ENCODE assay signal across 28 mouse cellular contexts in the genomic region with DNA sequence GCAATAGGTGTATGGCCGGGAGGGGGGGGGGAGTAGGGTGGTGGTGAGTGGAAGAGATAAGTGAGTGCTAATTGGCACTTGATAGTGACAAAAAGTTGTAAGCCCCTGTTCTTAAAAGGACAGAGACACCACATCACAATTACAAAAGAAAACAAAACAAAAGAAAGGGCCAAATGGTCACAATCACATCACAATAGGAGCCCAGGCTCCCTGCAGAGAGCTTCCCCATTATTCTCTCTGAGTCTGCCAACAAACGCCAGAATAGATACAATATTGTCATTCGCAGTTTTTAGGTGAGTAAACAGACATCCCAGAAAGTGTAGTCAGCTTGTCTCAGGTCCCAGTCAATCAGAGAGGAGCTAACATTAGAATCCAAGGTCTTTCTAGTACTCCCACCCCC.
DNase-seq lines count a peak whose midpoint lies in the region; ATAC-seq and TF ChIP-seq lines count a peak whose summit lies in the region.
"Had no signal": no experiment of that assay in that cellular context is flagged by ENCODE, and none has a peak within 500 bp of the region (broad histone marks: within the 10 kb centered on the region; RNA-seq: fewer than 3 reads in every experiment).

No protein-coding gene starts in this region.

- H3K9ac ChIP-seq in intestine, postnatal 0 days (ENCODE audit: low read depth, low read length): no peak overlapping the region
- H3K9ac ChIP-seq: embryonic facial prominence, embryonic 12.5 days; forebrain, embryonic 12.5 days; heart, embryonic 15.5 days; hindbrain, embryonic 14.5 days; intestine, embryonic 15.5 days; limb, embryonic 13.5 days; liver, embryonic 12.5 days had no signal

- no peaks in the 10 kb centered on the region for H3K9me3 ChIP-seq in intestine, postnatal 0 days (ENCODE audit: control insufficient read depth)
- H3K9me3 ChIP-seq: embryonic facial prominence, embryonic 12.5 days; forebrain, embryonic 12.5 days; heart, embryonic 15.5 days; intestine, embryonic 15.5 days; limb, embryonic 13.5 days; liver, embryonic 12.5 days; midbrain, embryonic 10.5 days had no signal

- 15% methylated on average over 3 of the region's 3 CpGs for WGBS in intestine, postnatal 0 days

- DNase-seq in cerebellum, postnatal 4 days (ENCODE audit: low spot score in 2 of 2): no peak
- peak; percentile 85 for DNase-seq in brain, adult 2 months (ENCODE audit: low read depth, low spot score)
- peak; percentile 80 for DNase-seq in cerebellum, adult 9-10 months
- no peak for DNase-seq in testis, postnatal 10 days (ENCODE audit: low spot score)
- DNase-seq in right cerebral cortex, postnatal 4 days: no peak
- DNase-seq: adrenal gland, adult 8-10 months; gastrocnemius, postnatal 25 days; heart, adult 2 months; heart, postnatal 36 days; kidney, postnatal 4 days; layer of hippocampus, adult 9-11 months; lung, adult 18-20 months; lung, postnatal 10 days; right cerebral cortex, postnatal 14 days; spleen, adult 18-20 months; thymus, postnatal 14 days had no signal

- no peak for TF ChIP-seq CTCF in intestine, postnatal 0 days (IDR thresholded peaks at IDR 0.05; ENCODE audit: low read depth)

- no peaks in the 10 kb centered on the region for H3K36me3 ChIP-seq in intestine, postnatal 0 days (ENCODE audit: control insufficient read depth, insufficient read depth)
- H3K36me3 ChIP-seq: embryonic facial prominence, embryonic 12.5 days; forebrain, embryonic 12.5 days; heart, embryonic 15.5 days; intestine, embryonic 15.5 days; limb, embryonic 13.5 days; liver, embryonic 12.5 days; midbrain, embryonic 10.5 days had no signal

- no peak overlapping the region for H3K4me2 ChIP-seq in intestine, postnatal 0 days (replicated peaks; ENCODE audit: low read depth)
- H3K4me2 ChIP-seq: embryonic facial prominence, embryonic 12.5 days; forebrain, embryonic 12.5 days; heart, embryonic 15.5 days; hindbrain, embryonic 14.5 days; intestine, embryonic 15.5 days; limb, embryonic 13.5 days; liver, embryonic 12.5 days had no signal

- no peaks in the 10 kb centered on the region for H3K27me3 ChIP-seq in intestine, postnatal 0 days (replicated peaks; ENCODE audit: control insufficient read depth, insufficient read depth, low read length)
- H3K27me3 ChIP-seq: embryonic facial prominence, embryonic 12.5 days; heart, embryonic 15.5 days; intestine, embryonic 15.5 days; limb, embryonic 13.5 days; liver, embryonic 12.5 days had no signal

- H3K4me1 ChIP-seq in intestine, postnatal 0 days (replicated peaks; ENCODE audit: control insufficient read depth, insufficient read depth, low read length): no peaks in the 10 kb centered on the region
- H3K4me1 ChIP-seq: embryonic facial prominence, embryonic 12.5 days; heart, embryonic 15.5 days; intestine, embryonic 15.5 days; limb, embryonic 13.5 days; liver, embryonic 12.5 days had no signal

- ATAC-seq in cerebellum, adult (ENCODE audit: insufficient number of reproducible peaks, low FRiP score, low TSS enrichment): peak; percentile 81
- no peak for ATAC-seq in intestine, postnatal 0 days
- ATAC-seq: activated CD4-positive, CD25-positive, alpha-beta regulatory T cell, adult 4 months; intestine, embryonic 15.5 days; liver, embryonic 12.5 days had no signal

- no peak overlapping the region for H3K27ac ChIP-seq in intestine, postnatal 0 days (ENCODE audit: low read depth, low read length)
- H3K27ac ChIP-seq: embryonic facial prominence, embryonic 12.5 days; forebrain, embryonic 12.5 days; heart, adult 2 months; heart, embryonic 15.5 days; hindbrain, embryonic 14.5 days; intestine, embryonic 15.5 days; limb, embryonic 13.5 days; liver, embryonic 12.5 days; midbrain, embryonic 10.5 days had no signal

- H3K4me3 ChIP-seq in intestine, postnatal 0 days (ENCODE audit: low read depth, low read length): no peak overlapping the region
- H3K4me3 ChIP-seq: embryonic facial prominence, embryonic 12.5 days; erythroblast, embryonic 14.5 days; forebrain, embryonic 12.5 days; heart, adult 2 months; heart, embryonic 15.5 days; intestine, embryonic 15.5 days; limb, embryonic 13.5 days; liver, embryonic 12.5 days; midbrain, embryonic 10.5 days had no signal

Comparison
In these comparisons a context has a peak if more than half of its experiments do, and no peak if none do; other contexts are left out.
1. DNase-seq: peak in brain, adult 2 months (single experiment) and cerebellum, adult 9-10 months (single experiment); none in cerebellum, postnatal 4 days (0 of 2), testis, postnatal 10 days (single experiment) and right cerebral cortex, postnatal 4 days (single experiment).